Mouse (Mus musculus) naive thymus-derived CD4-positive, alpha-beta T cell, adult 2 months (primary cell): ENCODE results near the gene Rnf24.

Experiments
- DNase-seq: peaks from one replicate; pipeline ENCODE4 v3.0.0-alpha.2; 2011; ENCODE audit warnings: low read depth

Gene Rnf24

GRCm38 (mm10) chr2:131262680-131263670 is 89.7 kb downstream of the Rnf24 start:
- DNase-seq: no peak

- DNase-seq: peak; percentile 97
Measured at GRCm38 (mm10) chr2:131262213-131262672, 90.4 kb downstream of the Rnf24 start, which contains the start of gene Pank2. Pank2 (plus strand) TSS chr2:131262495.

GRCm38 (mm10) chr2:131261481-131262212 is 91.0 kb downstream of the Rnf24 start:
- no peak for DNase-seq

- no peak for DNase-seq
Measured at GRCm38 (mm10) chr2:131260544-131261307, 92.0 kb downstream of the Rnf24 start.

- DNase-seq: no peak
Measured at GRCm38 (mm10) chr2:131258693-131259092, 94.0 kb downstream of the Rnf24 start.

- no peak for DNase-seq
Measured at GRCm38 (mm10) chr2:131255738-131256137, 97.0 kb downstream of the Rnf24 start.

GRCm38 (mm10) chr2:131254329-131254713 is 98.4 kb downstream of the Rnf24 start:
- no peak for DNase-seq

- DNase-seq: peak; percentile 77
Measured at GRCm38 (mm10) chr2:131253681-131254328, 98.9 kb downstream of the Rnf24 start.
